Mouse (Mus musculus) hindbrain, embryonic 10.5 days (tissue): ENCODE results near the gene Nip7. TPM values are rescaled to one million over a fixed set of nuclear protein-coding genes. Genes with fewer than 3 reads are reported as not detected.

Experiments
- polyA plus RNA-seq: library from polyadenylated mRNA; unstranded; fragments of >200 nt; fragmentation: Nextera tagmentation; extraction: Ambion mirVana; gene quantifications from 2 replicates; pipeline ENCODE4 v1.2.1, GENCODE M21; 2016

The Nip7 gene
- polyA plus RNA-seq, 1 experiment from 2014 or later = 96.4 TPM

Other genes starting within 250 kb of the Nip7 start
- gene Has3, start 186.6 kb upstream of the Nip7 start, polyA plus RNA-seq = 0.04 and 0.13 TPM in 2 replicates
- 58.3 and 85.0 TPM in 2 replicates for gene Utp4, start 163.2 kb upstream of the Nip7 start, polyA plus RNA-seq
- 9.2 and 9.7 TPM in 2 replicates for gene Sntb2, start 121.1 kb upstream of the Nip7 start, polyA plus RNA-seq
- 73.0 and 85.7 TPM in 2 replicates for gene Vps4a, start 25.7 kb upstream of the Nip7 start, polyA plus RNA-seq
- gene Pdf, start 8.3 kb upstream of the Nip7 start, polyA plus RNA-seq = 50.7 and 58.1 TPM in 2 replicates
- gene Cog8, start 188 bp upstream of the Nip7 start, polyA plus RNA-seq = 39.2 and 43.5 TPM in 2 replicates
- not detected in 2 replicates for gene Tmed6, start 8.8 kb downstream of the Nip7 start, polyA plus RNA-seq
- 17.6 and 18.5 TPM in 2 replicates for gene Terf2, start 39.7 kb downstream of the Nip7 start, polyA plus RNA-seq
- 138 and 157 TPM in 2 replicates for gene Cyb5b, start 93.8 kb downstream of the Nip7 start, polyA plus RNA-seq
- 8.7 and 9.9 TPM in 2 replicates for gene Nfat5, start 236.6 kb downstream of the Nip7 start, polyA plus RNA-seq